Mouse (Mus musculus) left cerebral cortex, adult 9 months (tissue): ENCODE measurements around the gene Catip.
A peak's percentile ranks its signal among the peaks of the same experiment; 100 is the strongest.
"Not testable (repeated sequence)": the region's sequence is repeated elsewhere in the genome, so short reads cannot be mapped to it uniquely, and the experiment has no call there.

ENCODE experiments used
- DNase-seq, 2 experiments: peaks; one replicate each; pipeline ENCODE4 v3.0.0; 2022; ENCODE audit warnings: low spot score in 2 of 2

Catip gene

DNA sequence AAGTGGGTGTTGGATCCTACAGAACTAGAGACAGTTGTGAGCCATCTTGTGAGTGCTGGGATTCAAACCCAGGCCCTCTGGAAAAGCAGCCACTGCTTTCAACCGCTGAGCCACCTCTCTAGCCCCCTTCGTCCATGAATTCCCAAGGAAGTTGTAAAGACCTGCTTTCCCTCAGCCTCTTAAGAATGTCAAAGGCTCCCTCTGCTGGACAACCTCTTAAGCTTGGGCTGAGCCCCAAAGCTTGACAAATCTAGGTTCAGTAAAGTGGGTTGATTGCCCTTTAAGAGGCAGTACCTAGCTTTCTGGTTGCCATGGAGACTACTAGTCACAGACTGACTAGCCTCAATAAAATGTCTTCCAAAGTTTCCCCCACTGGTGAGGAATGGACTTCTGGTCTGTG lies at the start of gene Catip:
Gene Catip, plus strand, starts transcription at position 297 of the 400 bp plus-strand sequence.
- peak; percentile 69 to 89 for DNase-seq

DNA sequence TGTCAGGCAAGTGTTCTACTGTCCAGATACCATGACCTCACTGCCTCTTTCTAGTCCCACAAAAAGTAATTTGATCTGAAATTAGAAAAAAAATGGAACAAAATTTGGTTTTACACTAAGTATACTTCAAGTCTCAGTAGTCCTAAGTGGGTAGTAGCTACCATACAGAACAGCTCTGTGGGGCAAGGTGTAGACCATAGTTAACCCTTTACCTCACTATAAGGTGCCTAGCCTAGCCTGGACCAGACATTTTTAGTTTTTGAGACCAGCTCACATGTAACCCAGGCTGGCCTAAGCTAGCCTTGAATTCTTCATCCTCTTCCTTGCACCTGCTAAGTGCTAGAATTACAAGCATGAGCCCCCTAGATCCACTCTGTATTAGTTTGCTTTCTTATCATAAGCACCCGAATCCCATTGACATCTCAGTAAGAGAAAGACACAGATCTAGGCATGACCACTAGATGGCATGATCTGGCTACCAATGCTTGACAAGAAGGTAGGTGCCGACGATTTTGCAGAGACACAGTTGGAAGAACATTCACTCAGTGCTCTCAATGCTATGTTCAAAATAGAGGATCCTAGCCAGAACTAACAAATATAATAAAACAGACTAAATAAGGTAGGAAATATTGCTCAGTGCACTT lies 48.7 kb upstream of the Catip start:
- DNase-seq = peak in 1 of 2 experiments; percentile 86

DNA sequence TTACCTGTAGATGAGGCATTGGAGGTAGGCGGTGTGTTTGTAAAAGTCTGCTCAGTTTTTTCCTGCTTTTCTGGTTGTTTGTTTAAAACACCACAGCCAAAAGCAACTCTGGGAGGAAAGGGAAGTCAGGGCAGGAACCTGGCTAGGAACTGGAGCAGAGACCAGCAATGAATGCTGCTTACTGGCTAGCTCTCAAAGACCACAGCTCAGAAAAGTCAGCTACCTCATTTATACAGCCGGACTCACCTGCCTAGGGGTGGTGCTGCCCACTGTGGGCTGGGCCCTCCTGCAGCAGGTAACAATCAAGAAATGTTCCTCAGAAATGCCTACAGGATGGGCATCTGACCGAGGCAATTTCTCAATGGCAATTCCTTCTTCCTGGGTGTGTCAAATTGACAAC lies 47.1 kb upstream of the Catip start:
- DNase-seq = no peak

DNA sequence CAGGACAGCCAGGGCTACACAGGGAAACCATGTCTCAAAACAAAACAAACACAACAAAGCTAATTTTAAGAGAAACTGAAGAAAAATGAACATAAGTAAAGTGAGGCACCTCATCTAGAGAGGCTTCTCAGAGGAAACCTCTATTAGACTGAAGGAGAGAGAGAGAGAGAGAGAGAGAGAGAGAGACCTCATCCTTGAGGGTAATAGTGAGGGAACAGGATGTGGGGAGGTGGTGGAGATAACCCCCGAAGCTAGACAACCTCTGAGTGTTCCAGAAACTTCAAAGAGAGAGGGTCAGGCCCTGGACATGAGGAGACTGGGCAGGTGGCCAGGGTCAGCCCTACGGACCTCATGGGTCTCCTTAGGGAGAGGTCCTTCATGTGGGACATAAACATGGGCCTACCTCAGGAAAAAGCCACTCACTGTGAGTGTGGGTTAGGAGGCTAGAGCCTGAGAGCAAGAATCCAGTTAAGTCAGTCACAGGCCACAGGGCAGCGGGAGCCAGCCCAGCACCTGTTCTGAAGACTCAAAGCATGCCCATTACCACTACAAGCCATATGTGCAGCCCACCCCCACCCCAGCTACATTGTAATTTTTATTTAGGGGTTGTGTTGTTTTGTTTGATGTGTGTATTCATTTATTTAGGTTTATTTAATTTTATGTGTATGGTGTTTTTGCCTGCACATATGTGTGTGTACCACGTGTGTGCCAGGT lies 45.6 kb upstream of the Catip start:
- DNase-seq = no peak

DNA sequence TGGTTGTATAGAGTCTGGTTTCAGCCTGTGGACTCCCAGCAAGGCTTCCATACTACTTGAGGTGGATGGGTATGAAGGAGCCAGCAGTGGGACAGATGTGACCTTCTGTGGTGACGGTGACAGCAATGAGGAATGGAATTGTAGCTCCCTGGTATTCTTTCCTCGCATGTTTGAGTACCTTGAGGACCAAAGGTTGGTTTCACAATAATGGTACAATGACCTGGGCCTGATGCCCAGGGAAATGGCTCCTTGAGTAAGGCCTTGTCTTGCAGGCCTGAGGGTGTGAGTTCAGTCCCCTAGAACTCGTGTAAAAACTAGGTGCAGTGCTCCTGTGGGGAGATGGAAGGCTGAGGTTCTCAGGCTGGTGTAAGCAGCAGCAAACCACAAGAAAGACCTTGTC lies 43.2 kb upstream of the Catip start:
- no peak for DNase-seq

DNA sequence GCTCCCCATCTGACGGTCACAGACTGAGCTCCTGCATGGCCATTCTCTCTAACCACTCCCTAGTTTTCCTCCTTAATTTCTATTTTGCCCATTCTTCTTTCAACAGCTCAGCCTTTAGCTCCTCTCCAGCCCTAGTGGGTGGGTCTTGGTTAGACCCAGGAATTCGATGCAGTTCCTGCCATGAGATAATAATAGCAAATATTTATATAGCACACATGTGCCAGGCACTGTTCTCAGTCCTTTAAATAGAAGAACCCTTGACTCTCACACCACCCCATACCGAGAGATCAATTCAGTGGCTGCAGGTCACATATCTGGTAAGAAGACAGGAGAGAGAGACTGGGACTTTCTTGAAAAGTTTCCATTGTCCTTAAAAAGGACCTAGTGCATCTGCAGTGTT lies 40.5 kb upstream of the Catip start:
- no peak for DNase-seq

DNA sequence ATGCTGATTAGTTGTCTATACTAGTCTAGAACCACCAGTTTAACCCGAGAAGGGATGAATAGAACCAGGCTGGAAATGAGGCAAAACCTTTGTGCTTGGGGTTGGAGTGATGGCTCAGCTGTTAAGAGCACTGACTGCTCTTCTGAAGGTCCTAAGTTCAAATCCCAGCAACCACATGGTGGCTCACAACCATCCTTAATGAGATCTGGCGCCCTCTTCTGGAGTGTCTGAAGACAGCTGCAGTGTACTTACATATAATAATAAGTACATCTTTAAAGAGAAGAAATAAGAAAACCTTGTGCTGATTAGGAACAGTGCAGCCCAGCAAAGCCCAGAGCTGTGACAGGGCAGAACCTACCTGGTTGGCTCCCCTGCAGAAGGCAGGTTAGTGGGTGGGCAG lies 35.0 kb upstream of the Catip start:
- not testable (repeated sequence) for DNase-seq

DNA sequence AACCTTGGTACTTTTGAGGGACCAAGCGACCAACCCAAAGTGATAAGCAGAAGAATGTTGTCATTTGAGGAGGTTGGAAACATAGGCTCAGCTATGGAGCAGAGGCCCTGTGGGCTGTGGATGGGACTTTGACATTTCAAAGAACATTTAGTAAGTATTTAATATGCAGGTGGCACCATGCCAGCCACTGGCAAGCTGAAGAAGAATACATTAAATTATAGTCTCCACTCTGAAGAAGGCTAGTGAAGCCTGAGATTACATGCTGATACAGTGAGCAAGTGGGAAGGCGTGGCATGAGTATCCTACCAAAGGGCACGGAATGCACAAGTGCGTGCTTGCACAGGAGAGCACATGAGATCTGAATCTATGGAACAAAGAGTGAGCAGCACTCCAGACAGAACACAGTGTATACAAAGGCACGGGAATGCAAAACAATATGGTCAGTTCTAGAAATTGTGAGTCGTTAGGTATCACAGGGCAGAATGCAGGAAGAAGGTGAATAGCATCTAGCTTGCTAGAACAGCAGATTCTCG lies 31.9 kb upstream of the Catip start:
- DNase-seq = no peak

DNA sequence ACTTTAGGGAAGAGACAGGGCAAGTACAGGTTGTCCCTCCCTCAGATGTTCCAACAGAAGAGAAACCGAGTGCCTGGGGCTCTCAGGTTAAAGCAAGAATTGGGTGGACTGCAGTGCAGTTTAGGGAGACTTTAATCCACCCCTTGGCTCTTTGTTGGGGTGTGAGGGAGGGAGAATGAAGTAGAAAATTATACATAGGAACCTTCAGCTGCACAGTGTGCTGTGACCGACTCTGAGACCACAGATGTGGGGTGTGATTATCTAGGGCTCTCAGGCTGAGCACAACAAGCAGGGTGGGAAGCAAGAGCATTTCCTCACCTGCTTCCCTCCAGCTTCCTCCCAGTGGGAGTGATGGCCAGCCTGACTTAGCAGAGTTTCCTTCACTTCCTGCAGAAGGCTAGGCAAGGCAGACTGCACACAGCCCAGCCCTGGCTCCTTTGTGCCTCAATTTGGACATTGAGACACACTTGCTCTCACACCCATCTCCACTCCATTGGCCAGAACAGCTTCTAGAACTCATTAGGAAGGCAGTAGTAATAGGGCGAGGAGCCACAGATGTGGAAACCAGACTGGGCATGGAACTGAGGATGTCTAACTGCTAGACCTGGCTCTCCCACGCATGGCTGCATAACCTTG lies 30.7 kb upstream of the Catip start:
- DNase-seq = no peak

DNA sequence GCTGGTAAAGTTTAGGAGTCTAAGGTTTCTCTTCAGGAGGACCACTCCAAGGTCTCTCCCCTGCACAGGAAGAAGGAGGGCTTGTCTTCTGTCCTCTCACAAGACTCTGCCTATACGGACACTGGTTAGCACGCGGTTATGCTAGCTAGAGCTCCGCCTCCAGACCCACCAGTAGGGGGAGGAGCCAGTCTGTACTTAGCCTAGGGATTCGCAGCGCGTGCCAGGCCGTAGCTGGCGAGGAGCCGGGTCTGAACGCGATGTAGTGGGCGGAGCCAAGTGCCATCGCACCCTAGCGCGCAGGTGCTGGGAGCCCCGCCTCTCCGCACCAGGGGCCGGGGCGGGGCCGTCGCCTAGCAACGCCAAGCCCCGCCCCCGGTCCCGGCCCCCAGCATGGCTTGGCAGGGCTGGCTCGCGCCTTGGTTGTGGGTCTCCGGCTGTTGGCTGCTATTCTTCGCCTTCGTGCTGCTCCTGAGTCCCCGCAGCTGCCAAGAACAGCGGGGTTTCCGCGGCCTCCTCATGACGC lies 29.6 kb upstream of the Catip start:
- peak; percentile 89 to 97 for DNase-seq

DNA sequence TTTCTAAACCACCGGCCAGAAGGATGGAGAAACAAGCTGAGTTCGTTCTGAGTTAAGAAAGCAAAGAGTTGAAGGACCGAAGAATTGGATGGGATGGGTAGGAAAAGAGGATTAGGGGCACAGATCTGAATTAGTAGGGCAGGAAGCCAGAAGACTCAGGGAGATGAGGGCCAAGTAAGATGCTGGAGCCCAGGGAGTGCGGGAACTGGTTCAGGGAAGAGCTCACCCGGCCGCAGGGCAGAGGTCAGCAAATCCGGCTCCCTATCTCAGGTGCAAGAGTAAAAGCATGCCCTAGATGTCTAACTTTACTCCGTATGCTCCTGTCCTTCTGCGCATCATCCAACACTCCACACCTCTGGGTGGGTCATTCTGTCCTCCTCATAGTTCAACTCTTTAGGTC lies 29.0 kb upstream of the Catip start:
- DNase-seq = no peak

DNA sequence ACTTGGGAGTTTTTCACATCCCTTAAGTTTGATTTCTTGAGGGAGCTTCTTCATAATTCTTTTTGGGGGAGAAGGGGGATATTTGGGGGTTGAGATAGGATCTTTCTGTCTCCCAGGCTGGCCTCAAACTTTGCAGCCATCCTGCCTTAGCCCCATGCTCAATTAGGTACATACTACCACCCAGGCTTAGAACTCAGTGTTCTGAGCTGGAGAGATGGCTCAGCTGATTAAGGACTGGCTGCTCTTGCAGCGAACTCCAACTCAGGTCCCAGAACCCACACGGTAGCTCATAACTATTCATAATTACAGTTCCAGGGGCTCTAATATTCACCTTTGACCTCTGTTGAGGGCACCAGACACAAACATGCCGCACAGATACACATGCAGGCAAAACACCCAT lies 27.3 kb upstream of the Catip start:
- DNase-seq = no peak

DNA sequence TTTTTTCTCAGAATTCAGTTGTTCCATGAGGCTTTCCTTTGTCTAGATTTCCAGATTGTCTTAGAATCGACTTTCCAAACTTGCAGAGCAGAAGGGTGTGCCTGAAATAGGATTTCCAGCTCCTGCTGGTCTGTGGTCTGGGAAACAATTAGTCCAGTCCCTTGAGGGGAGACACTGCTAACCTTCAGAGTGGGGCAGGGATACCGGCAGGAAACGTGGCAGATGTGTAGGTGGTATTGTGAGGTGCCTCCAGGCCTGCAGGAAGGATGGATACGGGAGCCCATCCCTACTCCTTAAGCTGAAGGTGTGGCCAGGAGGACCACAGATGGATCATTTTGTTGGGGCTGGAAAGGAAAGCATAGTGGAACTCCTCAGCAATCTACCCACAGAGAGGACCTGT lies 26.9 kb upstream of the Catip start:
- no peak for DNase-seq

DNA sequence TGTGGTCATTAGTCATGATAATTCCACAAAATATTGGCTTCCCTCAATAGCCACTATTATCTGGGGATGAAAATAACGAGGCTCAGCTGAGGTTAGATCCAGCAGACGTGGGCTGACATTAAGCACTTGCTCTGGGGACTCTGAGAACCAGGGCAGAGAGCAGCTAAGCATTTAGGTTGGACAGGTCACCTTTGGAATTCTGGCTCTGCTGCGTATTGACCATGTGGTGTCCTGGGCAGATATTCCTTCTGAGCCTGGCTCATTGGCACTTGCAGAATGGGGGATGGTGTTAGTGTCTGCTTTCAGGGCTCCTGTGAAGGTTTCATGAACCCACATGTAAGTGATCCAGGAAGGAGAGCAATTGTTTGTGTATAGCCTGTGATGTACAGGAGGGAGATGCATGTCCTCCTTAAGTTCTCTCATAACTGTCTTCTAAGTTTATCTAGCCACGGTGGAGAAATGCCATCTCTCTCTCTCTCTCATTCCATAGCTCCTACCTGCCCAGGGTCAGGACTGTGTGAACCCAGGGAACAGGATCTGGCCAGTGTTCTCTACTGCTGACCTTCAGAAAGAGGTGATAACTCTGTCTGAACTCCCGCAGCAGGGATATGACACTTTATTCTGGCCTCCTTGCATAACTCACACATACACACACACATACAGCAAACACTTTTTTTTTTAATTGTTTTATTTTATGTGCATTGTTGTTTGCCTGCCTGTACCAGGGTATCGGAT lies 26.3 kb upstream of the Catip start:
- DNase-seq = no peak

DNA sequence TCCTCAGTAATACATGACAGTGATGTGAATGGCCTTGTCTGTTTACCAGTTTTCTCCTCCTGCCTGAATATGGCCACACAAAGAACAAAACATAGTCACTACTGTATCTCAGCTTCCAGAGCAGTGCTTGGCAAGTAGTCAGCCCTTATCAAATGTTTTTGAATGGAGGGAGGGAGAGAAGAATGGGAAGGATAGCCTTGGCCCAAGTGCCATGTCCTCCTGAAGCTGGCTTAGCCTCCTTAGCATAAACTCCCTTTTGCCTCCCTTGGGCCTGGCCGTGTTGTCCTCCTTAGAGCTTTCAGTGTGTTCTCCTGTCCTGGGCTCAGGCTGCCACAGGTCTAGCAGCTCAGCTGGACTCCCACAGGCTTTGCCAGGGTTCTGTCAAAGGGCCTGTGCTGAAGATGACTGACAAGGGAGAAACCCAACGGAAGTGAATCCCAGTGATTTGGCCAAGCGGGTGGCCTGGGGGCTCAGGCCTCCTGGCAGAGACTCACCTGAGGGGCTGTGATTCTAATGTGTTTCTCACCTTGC lies 24.6 kb upstream of the Catip start:
- no peak for DNase-seq

DNA sequence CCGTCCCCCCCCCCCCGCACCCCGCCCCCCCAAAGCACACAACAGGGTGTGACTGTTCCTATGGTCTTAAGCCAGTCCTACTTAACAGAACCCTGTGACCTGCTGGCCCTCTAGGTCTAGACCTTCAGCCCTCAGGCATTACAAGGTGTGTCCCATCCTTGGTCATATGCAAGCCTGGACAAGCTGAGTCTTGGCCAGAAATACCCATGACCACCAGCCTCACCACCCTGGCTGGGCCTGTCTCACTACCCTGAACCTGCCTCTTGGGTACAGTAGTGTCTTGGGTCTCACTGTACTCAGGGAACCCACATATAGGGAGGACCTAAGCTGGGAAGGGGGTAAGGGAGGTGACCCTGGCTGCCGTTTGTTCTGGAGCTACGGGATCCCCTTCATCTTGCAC lies 23.9 kb upstream of the Catip start:
- DNase-seq = no peak

DNA sequence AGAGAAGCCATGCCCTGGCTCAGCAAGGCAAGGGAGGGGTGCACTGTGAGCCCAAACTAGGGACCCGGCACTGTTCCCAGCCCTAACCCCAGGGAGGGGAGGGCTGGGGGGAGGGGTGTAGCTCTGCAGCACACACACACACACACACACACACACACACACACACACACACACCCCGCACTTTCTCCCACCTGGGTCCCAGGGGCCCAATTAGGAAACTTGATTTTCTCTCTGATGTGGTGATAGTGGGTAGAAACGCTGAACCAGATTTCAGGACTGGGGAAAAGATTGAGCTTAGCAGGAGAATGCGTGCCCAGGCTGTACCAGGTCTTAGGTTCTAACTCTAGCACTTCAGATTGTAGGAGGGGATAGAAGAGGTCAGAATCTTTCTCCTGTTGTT lies 23.3 kb upstream of the Catip start:
- no peak for DNase-seq

DNA sequence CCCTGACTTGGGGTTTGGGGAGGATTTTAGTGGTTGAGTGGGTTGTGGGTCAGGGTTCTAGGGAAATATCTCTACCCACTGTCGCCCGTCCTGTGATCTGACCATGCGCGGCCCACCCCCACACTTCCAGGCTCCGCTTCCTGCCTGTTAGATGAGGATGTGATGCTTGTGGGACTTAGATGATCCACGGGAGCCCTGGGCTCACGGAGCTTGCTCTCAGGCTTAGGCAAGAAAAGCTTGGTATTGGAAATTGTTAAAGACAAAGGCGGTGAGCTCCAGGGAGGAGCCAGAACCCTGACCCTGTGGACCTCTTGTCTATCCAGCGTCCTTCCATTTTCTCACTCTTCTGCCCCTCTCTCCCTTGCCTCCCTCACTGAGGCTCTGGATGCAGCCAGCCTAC lies 22.0 kb upstream of the Catip start:
- DNase-seq = no peak

DNA sequence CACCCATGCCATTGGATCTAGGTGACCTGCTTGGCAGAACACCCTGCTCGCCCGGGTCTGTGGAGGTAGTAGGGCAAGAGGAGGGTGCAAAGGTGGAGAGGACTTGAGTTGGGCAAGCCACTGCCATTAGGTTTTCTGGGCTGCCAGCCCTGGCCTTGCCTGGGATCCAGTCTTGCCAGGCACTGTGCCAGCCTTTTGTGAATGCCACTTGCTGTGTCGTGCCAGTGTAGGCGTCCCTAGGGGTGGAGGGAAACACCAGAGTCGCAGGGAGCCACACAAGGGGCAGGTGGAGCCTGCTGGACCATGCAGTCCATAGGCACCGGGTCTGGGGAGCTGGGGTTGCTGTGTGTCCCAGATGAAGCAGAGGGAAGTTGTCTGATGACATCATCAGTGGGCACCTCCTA lies 21.5 kb upstream of the Catip start:
- DNase-seq = peak in 1 of 2 experiments; percentile 53

DNA sequence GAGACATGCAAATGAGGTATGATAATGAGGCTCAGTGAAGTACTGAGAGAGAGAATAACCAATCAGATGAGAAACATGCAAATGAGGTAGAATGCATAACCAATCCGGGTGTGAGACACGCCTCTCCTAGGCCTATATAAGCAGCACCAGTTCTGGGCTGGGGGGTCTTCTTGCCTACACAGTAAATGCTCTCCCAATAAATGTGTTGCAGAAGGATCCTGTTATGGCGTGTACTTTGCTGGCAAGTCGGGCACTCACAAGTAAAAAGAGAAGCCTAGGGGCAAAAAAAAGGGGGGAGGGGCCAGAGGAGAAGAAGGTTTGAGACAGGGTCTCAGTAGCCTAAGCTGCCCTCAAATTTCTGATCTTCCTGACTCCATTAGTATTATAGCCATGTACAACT lies 20.9 kb upstream of the Catip start:
- not testable (repeated sequence) for DNase-seq

DNA sequence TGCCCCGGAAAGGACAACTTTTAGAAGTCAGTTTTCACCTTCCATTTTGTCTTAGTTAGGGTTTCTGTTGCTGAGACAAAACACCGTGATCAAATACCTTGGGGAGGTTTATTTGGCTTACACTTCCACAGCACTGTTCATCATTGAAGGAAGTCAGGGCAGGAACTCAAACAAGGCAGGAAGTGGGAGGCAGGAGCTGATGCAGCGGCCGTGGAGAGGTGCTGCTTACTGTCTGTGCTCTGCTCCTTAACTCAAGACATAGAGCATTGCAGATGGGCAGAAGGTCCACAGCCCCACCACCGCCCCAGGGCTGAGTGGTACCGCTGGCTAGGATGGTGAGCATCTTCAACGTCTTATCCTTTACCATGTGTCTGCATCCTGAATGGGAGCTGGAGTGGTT lies 20.0 kb upstream of the Catip start:
- DNase-seq = no peak

DNA sequence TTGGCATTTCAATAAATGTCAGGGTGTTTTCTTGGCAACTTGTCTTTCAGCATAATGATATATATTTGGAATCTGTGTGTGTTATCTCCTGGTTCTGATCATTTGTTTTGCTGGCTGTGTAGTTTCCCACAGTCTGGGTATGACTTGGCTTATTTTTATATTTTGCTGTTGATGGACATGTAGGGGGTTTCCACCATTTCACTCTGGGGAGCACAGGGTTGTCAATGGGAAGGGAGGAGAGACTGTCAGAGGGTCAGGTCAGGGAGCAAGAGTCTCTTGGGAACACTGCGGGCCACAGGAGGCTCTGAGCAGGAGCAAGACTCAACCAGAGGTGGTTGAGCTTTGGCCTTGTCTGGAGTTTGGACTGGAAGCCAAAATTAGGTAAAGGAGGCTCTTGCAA lies 19.6 kb upstream of the Catip start:
- no peak for DNase-seq
